Mouse (Mus musculus) R1 (cell line): ENCODE measurements at regions not wholly inside any gene's neighbourhood (a gene's known extent, or its start where the extent isn't known, plus 50 kb on each side); places are given as distances from the start of the nearest gene placed in this dataset.

Source experiments
- DNase-seq: peaks from one replicate; pipeline ENCODE4 v3.0.0-alpha.2; 2018; ENCODE audit warnings: low read depth, low spot score

DNA sequence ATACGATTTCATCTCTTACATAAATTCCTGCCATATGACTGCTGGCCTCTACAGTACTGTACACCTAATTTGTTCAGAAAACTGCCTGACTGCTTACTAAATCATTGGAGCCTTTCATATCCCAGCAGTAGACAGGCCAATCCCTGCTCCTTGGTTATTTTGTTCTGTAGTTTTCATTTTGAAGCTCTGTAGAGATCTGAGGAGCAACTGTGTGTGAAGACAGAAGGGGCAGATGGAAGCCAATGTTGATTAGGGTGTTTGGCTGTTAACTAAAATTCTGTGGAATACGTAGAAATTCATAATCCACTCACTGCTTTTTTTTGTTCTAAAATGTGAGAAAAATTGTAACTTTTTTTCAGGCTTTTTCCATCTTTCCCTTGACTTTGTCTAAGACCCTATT, 573.1 kb downstream of the Ets1 start:
- no peak for DNase-seq

DNA sequence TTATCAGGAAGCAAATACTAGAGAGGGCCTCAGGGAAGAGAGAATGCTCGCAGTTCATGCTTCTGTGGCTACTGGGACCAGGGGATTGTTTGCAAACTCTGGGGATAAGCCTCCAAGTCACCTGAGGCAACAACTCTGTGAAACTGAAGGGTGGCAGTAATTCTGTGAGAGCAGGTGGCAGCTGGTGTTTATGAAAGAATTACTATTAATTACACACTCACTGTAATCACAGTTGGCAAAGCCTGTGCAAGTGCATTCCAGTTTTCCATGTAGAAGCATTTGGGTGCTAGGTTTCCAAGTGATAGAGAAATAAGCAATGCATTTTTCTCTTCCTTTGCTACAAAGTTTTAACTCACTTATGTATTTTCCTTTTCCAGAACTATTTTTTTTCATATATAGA, 578.5 kb downstream of the Ets1 start:
- no peak for DNase-seq

- DNase-seq, result no peak
These were observed 585.0 kb downstream of the Ets1 start for GRCm38 (mm10) chr9:33220981-33221380.

DNA sequence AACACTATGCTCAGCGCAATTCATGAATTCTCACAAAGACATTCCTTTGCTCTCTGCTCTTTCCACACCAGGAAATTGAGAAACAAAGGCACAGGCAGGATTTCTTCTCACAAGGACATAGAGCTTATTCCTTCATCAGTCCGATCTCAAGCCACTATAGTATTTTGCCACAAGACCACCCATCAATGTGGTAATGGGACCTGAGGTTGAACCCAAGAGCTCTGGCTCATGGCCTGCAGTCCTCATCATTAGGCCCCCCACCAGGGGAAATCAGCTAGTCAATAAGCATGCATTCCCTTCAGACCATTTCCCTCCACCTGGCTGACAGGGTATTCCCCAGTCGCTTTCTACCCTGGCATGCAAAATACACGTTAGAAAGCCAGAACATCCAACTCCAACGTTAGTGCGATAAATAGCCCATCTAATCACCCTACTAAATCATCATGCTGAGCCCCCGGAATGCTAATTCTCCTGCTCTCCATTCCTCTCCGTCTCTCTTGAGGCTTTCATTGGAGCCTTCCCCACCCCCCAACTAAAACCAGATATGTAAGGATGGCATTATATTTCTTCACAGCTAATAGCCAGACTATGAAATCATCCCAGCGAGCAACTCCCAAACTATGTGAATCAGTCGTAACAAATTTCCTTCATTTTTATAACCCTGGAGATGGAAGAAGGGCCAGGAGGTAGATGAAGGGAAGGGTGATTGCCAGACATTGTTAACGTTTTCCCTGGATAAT, 586.2 kb downstream of the Ets1 start:
- DNase-seq, result peak; percentile 1

- peak; percentile 45 for DNase-seq
These were observed 597.7 kb downstream of the Ets1 start for GRCm38 (mm10) chr9:33233699-33234131.

GRCm38 (mm10) chr9:33238190-33238589, 602.2 kb downstream of the Ets1 start:
- no peak for DNase-seq

DNA sequence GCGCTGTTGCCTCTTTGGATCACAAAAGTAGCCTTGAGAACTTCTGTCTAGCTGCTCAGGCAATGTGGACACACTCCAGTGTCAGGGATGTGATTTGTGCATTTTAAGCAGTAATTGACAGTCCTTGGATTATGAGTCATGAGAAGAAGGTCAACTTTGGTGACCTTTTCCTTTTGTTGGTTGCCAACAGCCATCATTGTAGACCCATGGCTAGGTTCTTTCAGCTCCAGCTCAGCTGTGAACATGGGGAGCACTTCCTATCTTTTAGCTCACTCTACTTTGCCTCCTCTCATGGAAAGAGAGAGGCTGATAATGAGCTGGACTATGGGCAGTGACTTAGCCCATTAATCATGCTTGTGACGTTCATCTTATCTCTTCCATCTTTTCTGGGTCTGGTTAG, 602.8 kb downstream of the Ets1 start:
- no peak for DNase-seq

GRCm38 (mm10) chr9:33240506-33240905, 604.5 kb downstream of the Ets1 start:
- DNase-seq, result no peak

DNA sequence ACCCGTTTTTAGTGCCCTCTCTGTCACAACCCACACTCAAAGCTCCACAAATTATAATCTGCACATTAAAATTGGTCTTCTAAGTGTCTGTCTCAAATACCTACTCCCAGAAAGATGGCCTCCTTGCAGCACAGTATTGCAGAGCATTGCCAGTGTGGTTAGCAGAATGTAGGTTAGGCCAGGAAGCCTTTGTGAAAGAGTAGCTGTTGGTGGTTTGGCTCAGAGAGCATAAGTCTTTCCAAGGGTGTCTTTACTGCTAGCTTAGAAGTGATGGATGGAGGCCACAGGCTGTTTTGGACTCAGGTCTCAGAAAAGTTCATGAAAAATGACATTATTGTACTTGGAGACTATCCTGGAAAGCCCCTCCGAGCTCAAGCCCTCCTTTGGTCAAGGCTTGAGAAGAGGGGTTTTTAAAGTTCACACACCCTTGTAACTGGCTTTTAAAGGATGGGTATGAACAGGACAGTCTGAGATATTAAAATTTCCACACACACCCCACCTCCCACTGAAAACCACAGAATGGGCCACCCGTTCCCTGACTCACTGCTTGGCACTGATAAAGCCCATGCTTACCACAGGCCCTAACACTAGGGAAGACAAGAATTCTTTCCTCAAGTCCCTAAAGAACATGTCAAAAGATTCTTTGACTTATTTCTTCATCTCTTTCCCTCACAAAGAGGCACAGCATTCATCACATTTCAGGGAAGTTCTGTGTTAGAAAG, 605.1 kb downstream of the Ets1 start:
- no peak for DNase-seq

- peak; percentile 45 for DNase-seq
These were observed 610.9 kb downstream of the Ets1 start for GRCm38 (mm10) chr9:33246932-33247331.

DNA sequence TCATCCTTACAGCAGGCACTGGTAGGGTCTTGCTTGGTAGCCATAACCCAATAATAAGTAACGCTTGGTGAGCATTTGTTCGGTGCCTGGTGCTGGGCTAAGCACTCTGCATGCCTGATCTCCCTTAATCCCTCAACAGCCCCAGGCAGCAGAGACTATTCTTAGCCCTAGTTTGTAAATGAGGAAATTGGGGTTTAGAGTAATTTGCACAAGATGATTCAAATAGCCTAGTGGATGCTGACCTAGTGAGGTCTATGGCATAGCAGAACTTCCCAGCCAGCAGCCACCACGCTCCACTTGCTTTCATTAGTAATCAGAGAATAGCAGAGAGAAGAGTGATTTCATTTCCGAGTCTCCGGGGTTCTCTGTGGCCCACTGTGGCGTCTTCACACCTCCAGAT, 622.2 kb downstream of the Ets1 start:
- no peak for DNase-seq

- DNase-seq, result peak; percentile 19
These were observed 624.1 kb downstream of the Ets1 start for GRCm38 (mm10) chr9:33260171-33260570.

GRCm38 (mm10) chr9:33289381-33289780, 653.4 kb downstream of the Ets1 start:
- DNase-seq, result no peak

- DNase-seq, result no peak
These were observed 656.1 kb downstream of the Ets1 start for GRCm38 (mm10) chr9:33292116-33292515.

- DNase-seq, result no peak
These were observed 659.9 kb downstream of the Ets1 start for GRCm38 (mm10) chr9:33295925-33296324.

DNA sequence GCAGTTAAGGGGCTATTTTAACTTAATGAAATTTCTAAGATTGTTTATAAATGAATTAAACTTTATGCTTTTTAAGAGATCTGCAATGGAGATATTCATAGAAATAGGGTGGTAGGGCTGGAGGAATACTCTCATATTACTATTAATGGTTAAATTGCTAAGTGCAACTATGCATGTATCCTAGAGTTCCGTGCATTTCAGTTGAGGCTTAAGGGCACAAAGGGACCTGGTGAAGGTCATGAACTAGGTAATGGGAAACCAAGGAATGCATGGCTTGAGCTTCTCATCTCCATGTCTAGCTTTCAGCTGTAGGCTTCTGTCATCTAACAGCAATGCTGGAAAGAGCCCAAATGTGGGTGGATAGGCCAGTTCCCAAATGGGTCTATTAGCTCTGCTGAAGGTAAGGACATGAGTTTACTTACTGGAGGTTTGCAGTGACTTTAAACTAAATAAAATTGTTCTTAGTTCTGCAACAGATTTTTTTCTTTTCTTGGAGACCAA, 683.6 kb downstream of the Ets1 start:
- DNase-seq, result no peak

DNA sequence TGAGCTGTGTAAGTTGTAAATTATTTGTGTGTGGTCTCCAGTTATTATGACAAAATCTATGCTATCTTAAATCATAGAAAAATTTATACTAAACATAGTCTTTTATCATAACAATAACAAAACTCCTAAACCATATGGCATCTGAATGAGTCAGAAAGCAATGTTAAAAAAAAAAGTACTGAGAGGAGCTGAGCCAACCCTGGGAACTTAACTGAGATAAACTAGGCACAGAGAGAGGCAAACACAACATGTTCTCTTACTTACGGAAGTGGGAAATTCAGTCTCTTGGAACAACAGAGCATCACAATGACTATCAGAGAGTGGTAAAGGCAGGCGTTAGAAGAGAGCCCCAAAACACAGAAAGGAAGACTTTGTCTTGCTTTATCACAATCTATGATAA, 691.7 kb downstream of the Ets1 start:
- no peak for DNase-seq

- DNase-seq, result no peak
These were observed 714.2 kb downstream of the Ets1 start for GRCm38 (mm10) chr9:33350258-33350657.

- no peak for DNase-seq
These were observed 720.6 kb downstream of the Ets1 start for GRCm38 (mm10) chr9:33356621-33357020.

- no peak for DNase-seq
These were observed 724.9 kb downstream of the Ets1 start for GRCm38 (mm10) chr9:33360966-33361365.

- DNase-seq, result no peak
These were observed 753.1 kb downstream of the Ets1 start for GRCm38 (mm10) chr9:33389170-33389569.

GRCm38 (mm10) chr9:33404691-33405090, 768.7 kb downstream of the Ets1 start:
- DNase-seq, result no peak

DNA sequence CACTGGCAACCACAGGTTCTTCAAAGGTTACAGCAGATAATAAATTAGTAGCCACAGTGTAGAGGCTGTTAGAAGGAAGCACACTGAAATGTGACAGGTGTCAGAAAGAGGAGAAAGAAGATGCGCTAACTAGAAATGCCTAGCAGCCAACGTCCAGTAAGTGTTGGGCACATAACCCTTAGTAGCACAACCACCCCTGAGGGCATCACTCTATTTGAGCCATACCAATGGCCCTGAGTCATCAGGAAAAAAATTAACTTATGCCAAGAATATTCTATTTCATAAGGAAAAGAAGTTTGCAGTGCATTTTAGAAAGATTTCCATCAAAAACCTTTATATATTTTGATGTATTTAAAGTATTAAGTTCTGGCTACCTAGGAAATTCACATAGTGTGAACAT, 771.5 kb downstream of the Ets1 start:
- DNase-seq, result no peak
